Mouse (Mus musculus) A20 (cell line): ENCODE measurements around the gene Ldlrap1.

Source experiments
- DNase-seq: peaks from one replicate; pipeline ENCODE4 v3.0.0-alpha.2; 2011; ENCODE audit warnings: low read depth, low spot score

The Ldlrap1 gene

DNA sequence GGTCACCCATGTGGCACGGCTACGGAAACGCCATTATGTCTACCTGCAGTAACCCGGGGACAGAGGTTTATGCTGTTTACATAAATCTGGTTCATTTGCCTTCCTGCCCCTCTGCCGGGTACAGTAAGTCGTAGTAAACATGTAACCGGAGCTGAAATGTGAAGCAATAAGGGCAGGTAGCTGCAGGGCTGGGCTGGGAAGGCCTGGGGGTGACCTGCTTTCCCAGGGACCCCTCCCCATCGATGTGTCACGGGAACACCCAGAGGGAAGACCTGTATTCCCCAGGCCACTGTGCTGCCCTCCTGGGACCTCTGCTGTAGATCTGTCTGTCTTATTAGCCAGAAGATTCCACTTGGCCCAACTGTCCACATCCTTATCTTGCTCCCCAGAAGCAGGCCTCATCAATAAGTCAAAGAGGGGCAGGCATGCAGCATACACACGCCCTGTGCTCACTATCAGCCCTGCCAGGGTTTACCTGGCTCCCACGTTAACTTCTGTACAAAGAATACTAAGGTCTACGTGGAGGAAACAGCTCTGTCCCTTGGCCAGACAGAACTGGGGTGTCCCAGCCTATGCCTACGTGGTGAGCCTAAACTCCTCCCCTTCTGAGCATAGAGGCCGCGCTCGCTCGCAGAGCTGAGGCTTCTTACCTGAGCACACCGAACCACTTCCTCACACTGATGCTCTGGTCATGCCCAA is 16.0 kb downstream of the Ldlrap1 start:
- DNase-seq: no peak

DNA sequence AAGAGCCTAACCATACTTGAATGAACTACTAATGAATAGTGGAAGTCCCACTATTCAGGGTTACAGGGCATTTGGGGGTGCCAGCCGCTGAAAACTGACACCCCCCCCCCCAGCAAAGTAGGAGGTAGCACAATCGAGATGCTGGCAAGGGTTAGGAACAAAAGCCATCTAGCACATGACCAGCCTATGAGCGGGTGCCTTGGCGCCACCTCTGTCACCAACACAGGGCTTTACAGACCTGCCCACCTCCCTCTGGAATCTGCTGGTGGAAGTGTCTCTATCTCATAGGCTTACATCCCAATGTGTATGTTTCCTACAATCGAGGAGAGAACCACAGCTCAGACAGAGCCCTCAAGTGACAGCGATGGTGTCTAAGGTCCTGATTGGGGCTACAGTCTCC is 17.0 kb downstream of the Ldlrap1 start:
- no peak for DNase-seq

DNA sequence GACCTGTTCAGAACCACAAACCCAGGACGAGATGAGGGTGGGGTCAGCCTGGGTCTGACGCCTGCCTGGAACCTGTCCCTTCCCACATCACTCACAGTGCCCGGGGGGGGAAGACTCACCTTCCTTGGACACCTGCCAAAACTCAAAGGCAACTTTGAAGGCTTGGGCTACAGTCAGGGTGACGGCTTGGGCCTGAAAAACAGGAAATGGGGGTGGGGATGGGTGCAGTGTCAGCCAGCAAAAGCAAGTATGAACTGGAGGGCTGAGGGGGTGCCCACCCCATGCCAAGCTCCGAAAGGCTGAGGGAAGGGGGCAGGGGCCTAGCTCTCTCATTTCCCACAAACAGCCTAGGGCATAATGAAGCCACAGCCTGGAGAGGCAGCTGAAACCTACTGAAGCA is 17.6 kb downstream of the Ldlrap1 start:
- DNase-seq: peak; percentile 51

DNA sequence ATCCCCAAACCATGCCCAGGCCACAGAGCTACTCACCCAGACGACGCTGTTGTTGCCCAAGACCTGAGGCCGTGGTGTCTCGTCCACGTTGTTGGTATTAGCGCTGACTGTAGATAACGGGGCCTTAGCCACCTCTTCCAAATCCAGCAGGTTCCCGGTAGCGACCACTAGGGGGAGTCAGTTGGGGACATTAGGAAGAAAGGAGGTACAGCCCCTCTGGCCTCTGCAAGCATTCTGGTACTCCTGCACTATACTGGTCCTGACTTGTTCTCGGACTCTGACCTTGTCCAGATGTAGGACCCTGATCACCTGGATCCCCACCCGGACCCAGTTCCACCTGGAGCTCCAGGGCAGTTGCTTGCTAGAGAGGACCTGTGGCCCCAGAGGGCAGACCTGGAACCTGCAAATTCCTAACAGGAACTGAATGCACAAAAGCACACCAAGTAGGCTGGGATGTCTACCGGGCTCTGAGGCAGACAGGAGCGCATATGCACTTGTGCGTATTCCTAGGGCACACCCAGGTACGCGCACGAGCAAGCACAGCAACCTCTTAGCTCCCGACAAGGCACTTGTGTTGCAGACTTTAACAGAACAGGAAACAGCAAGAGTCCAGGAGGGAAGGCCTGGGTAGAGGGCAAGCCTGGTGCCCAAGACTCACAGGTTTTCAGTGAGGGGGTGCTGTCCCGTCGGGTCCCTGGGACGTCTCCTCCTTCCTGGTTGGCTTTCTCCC is 18.4 kb downstream of the Ldlrap1 start:
- peak; percentile 53 for DNase-seq

DNA sequence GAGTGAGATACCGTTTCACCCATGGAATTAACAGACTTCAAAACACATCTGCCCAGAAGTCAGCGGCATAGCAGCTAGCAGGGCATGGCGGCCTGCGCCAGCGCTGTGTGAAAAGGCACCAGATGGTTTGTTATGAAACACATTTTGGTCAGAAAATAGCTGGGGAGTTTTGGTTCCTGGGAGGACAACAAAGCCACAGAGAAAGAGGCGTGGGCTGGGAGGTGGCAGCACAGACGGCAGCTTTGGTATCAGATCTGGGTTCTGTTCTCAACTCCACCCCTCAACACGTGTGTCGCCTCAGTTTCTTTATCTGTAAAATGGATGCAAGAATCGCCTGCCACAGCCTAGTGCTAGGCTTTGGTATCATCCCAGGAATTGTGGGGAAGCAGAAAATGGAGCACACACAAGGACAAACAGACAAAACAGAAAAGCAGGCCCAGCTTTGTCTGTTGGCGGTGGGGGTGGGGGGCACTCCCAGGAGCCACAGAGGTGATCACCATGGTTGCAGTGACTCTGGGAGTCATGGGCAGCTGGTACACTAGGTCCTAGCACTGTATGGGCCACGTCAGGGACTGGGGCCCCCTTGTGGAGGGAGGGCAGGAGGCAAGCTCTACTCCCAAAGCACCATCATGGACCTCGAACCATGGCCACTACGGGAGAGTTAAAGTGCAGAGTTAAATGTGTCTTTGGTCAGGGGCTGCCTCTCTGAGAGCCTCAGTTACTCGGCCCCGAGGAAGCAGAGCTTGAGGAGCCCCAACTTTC is 21.7 kb downstream of the Ldlrap1 start:
- no peak for DNase-seq

DNA sequence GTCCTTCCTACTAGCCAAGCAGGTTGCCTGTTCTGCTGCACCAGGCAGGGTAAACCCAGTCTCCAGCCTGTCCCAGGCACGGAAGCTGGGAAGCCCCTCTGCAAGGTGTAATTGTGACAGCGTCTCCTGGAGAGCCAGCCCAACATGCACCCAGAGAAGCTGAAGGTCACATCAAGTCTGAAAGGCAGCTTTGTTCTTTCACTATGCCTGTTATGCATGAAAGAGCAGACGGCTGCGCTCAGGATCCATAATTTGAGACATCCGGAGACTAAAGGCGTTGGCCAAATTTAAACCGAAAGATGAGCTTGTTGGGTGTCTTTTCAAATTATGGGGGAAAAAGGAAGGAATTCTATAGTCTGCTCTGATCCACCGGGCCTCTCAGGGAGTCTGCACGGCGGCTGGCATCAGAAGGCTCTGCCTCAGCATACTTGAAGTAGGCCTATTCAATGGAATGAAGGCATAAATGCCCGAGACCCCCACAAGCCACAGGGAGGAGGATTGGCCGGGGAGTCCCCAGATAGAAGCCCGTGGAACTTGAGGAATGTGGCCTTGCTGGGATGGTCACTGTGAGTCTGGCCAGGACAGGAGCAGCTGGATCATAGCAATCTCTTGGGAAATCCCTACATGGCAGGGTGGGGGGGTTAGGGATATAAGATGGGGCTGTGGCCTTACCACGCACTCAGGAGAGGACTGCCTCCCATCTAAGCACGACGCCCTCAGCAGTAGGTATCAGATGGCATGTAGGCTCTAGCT is 23.8 kb downstream of the Ldlrap1 start:
- no peak for DNase-seq

DNA sequence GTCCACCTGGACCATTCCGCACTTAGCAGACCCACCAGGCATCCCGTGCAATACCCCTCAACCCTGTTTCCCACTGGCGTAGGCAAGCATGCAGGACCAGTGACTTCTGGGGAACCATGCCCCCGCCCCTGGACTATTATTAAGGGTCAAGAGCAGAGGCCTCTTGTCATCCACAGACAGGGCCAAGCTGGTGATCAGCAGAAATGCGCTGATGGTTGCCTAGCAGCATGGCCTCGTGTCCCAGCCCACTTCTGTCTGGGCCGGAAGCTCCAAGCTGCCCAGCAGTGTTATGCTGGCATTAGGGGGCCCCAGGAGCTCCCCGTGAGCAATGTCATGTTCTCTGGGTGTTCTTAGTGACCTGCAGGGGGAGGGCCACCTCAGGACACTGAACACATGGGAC is 25.9 kb downstream of the Ldlrap1 start:
- DNase-seq: no peak

DNA sequence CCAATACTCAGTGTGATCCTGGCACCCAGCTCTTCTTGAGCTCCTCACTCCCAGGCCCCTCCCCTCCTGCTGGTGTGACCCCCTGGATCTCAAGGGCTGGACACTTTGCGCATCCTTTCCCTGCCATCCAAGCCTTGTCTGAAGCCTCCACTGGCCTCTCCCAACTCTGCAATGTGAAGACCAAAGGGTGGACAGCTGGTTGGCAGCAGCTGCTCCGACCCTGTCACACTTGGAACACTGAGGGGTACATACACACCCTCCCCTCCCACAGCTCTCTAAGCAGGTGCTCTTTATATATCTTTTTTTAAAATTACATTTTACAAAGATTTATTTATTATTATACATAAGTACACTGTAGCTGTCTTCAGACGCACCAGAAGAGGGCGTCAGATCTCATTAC is 27.6 kb downstream of the Ldlrap1 start:
- no peak for DNase-seq

DNA sequence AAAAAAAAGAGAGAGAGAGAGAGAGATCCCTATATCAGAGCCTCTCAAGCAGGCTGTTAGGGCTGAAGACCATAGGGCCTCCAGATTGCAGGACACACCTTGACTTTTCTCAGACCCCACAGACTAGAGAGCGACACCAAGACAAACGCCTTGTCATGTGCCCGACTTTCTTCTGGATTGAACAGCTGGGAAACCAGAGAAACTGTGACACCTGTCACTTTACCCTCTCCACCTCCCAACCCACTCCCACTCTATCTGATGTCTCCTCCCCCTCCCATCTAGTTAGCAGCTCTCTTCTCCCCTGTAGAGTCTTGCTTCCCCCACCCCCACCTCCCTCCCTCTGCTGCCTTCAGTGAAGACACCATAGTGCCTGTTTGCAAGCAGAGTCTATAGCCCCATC is 28.3 kb downstream of the Ldlrap1 start:
- no peak for DNase-seq

DNA sequence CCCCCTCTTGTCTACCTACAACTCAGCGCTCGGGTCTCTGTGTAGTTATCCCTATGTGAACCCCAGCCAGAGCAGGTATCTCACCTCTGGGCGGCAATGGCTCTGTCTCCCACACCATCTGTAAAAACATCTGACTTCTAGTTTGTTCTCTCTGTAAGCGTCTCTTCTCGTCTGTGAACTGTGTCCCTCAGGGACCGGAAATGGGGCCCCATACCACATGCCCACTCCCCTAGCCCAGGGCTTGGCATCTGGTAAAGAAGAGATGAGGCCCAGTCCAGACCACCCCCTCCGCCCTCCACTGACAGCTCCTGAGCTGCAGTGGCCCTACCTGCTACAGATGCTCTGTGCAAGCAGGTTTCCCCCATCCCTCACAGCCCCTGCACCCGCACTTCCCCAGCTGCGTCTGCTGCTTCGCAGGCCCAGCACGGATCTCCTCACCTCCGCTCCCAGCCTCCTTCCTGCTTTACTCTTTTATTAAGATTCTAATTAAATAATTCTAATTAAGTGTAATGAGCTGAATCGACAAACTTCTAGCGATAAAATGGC is 30.4 kb downstream of the Ldlrap1 start:
- no peak for DNase-seq

DNA sequence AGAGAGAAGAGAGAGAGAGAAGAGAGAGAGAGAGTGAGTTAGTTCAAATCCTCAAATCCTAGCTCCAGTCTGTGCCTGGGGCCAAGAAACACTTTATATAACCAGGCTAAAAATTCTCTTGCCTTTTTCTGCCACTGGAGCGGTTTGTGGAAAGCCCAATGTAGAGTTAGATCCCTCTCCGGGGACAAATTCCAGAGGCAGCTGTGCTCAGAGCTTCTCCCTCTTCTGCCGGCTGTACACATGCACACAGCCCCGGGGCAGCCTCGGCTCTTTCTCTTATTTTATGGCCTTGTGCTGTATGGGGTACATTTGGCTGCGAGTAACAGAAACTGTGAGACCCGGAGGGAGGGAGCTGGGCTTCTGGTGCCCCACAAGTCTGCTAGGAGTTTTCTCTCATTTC is 31.7 kb downstream of the Ldlrap1 start:
- DNase-seq: no peak

DNA sequence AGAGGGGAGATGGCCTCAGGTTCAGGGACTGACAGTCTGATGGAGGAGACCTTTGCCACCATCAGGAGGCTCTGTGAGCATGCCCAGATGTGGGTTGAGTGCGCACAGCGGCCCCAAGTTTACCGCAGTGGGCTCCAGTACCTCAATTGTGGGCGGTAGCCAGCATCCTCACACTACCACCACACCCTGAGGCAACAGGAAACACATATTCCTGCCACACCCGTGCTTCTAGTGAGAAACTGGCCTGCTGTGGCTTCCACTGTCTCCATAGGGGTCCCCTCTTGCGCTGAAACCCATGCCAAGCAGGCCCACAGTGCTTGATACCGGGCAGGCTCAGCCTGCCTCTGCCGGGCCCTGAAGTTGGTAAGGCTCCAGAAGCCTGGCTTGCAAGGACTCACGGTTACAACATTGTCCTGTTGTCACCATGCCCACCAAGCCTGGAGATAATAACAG is 33.2 kb downstream of the Ldlrap1 start:
- DNase-seq: no peak

DNA sequence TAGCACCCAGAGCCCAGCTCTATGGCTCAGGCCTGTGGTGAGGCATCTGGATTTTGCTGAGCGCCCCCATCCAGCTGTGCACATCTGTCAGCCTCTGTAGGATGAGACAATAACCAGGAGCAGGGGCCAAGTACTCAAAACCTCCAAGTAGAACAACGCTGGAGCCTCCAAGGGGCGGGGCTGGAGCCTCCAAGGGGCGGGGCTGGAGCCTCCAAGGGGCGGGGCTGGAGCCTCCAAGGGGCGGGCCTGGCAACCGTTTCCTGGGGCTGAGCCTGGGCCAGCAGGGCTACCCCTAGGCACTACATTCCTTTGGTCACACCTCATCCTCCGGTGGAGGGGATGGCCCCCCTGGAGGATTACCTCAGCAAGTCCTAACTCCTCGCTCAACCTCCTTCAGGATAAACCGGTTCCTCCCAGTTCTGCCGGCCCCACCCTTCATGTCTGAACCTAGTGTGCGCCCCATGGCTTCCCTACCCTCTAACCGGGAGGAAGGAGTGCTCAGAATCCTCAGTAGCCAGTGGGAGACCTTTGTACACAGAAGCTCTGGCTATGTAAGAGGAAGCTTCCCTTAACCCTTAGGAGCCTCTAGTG is 33.7 kb downstream of the Ldlrap1 start:
- DNase-seq: peak; percentile 45

DNA sequence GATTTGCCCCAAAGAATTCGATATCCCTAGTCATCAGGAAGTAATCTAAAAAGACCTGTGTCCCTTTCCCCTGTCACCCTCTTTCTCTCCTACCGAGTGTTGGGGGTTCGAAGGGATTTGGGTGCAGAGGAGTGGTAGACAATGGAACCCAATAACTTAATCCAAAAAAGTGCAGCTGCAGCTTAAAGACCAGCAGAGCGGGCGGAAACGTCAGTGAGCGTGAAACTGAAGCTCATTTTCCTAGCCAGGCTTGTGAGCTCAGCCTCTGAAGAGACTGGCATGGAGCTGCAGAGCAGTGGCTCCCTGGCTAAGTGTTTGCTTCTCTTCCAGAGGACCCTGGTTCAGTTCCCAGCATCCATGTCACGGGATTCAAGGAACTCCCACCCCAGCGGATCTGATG is 34.5 kb downstream of the Ldlrap1 start:
- DNase-seq: peak; percentile 64

DNA sequence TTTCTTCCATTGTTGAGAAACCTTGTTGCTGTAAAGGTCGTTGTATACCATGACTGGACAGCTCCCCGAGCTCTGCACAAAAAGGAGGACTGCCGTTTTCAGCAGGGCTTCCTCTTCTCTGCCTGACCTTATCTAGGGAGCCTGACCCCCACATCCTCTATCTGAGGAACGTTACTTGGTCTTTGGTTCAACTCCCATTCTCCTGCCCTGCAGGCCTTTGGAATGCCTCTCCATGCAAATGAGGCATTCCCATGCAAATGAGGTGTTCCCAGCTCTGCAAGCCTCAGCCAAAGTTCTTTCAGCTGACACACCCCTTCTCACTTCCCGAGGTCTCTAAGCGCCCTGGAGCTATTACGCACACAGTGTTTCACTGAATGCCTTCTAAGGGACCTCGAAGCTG is 37.7 kb downstream of the Ldlrap1 start:
- no peak for DNase-seq

DNA sequence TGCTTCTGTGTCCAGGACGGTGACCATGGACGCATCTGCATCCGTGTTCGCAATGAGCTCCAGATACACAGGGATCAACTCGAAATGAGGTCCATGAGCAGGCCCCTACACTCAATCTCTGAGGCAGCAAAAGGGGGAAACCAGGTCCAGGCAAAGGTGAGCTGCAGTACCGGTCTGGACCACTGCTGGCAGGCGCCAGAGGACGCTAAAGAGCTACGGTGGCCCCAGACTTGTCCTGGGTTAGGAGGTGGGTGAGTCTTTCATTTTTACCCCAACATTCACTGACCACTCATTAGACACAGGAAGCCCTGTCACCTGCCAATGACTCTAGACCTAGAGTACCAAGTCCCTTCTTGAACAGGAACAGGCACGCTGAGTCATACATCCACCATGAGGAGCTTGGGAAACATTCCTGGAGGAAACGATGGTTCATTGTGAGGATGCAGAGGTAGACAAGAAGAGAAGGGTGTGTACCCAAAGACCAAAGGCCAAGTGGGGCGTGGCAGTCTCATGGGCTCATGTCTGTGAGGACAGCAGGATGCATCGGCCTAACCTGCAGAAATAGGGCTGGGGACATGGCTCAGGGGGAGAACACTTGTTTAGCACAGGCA is 42.0 kb downstream of the Ldlrap1 start:
- no peak for DNase-seq

DNA sequence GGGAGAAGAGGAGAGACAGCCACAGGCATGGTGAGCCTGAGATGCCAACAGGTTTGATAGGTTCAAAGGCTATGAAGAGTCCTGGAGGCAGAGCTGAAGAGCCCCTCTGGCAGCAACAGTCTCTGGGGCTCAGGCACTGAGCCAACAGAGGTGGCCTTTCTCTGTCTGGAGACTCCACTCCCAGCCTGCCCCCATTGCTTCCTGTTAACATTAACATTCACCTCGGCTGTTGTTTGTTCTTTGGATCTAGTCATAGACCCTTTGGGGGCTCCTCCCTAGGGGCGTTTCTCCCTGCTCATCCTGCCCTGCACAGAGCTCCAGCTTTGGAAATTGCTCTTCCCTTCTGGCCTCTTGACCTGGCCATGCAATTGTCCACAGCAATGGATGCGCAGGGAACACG is 42.9 kb downstream of the Ldlrap1 start:
- DNase-seq: no peak

DNA sequence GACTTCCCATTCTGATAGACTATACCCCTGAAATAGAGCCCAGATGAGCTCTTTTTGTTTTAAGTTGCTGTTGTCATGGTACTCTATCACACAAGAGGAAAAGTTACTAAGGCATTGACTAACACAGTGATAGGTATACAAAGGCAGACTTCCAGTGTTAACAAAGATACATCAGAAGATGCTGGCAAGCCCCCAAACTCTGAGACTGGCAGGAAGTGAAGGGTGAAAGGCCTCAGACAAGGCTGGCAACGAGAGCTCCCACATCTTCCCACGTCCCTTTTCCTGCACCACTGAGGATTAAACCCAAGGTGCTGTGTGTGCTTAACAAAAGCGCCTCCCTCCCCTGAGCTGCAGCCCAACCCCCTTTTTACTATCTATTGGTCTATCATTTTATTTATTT is 44.6 kb downstream of the Ldlrap1 start:
- DNase-seq: no peak

DNA sequence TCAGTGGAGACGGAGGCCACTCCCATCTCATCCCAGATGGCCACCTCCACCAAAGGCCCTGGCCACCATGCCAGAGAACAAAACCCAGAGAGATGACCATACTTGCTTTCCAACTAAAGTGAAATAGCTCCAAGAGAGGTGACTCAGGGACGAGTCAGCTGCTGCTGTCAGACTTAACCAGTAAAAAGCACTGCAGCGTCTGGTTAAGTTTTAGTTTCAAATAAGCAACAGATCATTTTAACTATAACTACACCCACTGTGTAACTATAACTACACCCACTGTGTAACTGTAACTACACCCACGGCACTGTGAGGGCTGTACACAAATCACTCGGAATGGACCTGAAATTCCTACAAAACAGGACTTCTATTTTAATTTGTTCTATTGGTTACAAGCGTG is 46.7 kb downstream of the Ldlrap1 start:
- DNase-seq: no peak

DNA sequence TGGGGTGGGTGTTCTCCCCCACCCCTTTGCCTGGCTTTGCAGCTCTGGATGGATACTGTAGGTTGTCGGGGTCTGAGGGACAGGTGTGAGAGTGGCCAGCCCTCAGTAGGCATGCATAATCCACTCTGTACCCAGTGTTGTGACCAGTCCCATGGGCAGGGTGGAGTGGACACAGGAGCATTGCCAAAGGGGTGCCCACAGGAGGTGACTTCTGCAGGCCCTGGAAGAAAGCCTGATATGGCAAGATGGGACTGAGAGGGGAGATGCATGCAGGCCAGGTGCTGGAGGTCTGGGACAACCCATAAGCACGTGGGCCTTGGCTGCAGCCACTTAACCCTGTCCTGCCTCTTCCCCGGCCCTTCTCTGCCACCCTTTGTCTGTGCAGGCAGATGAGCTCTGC is 47.5 kb downstream of the Ldlrap1 start:
- DNase-seq: no peak

DNA sequence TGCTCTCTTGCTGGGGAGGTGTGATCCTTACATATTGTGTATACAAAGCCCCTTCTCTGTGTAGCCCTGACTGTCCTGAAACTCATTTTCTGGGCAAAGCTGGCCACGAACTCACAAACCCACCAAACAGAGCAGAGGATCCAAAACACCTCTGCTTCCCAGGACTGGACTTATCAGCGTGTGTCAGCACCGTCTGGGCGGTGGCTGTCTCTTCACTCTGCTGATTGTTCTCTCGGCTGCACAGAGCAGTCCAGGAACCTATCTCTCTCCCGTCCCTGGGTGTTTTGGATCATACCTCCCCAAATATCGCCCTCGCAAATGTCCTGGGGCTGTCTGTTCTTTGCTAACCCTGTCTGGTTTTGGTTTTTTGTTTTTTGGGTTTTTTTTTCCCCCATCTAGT is 48.3 kb downstream of the Ldlrap1 start:
- no peak for DNase-seq
